Mouse (Mus musculus) limb, embryonic 15.5 days (tissue): ENCODE data around the gene Csf3r. TPM values are rescaled to one million over a fixed set of nuclear protein-coding genes. Genes with fewer than 3 reads are reported as not detected.

Experiments used
- ATAC-seq: fragments of 200-750 bp; cut with Nextera tagmentation; 2 replicates; pipeline ENCODE4 v1.8.0; 2017; ENCODE audit warnings: low read depth, moderate TSS enrichment; ENCODE audit not compliant: insufficient number of reproducible peaks, low FRiP score, low TSS enrichment
- H3K27ac ChIP-seq: fragments of 300-500 bp; sonication (generic); 2 replicates; pipeline ENCODE4 v1.5.1; 2015; ENCODE audit warnings: moderate library complexity, mild to moderate bottlenecking, inconsistent platforms
- H3K27me3 ChIP-seq: fragments of 300-500 bp; sonication (generic); 2 replicates; pipeline ENCODE4 v1.6.1; 2015; ENCODE audit warnings: inconsistent platforms
- H3K36me3 ChIP-seq: fragments of 300-500 bp; sonication (generic); 2 replicates; pipeline ENCODE4 v1.6.1; 2015; ENCODE audit warnings: inconsistent platforms
- H3K4me1 ChIP-seq: fragments of 300-500 bp; sonication (generic); 2 replicates; pipeline ENCODE4 v1.6.1; 2015; ENCODE audit warnings: inconsistent platforms
- H3K4me2 ChIP-seq: fragments of 300-500 bp; sonication (generic); 2 replicates; pipeline ENCODE4 v1.6.1; 2015; ENCODE audit warnings: mild to moderate bottlenecking, inconsistent platforms
- H3K4me3 ChIP-seq: fragments of 300-500 bp; sonication (generic); 2 replicates; pipeline ENCODE4 v1.5.1; 2015; ENCODE audit warnings: mild to moderate bottlenecking, inconsistent platforms
- H3K9ac ChIP-seq: fragments of 300-500 bp; sonication (generic); 2 replicates; pipeline ENCODE4 v1.6.1; 2015; ENCODE audit warnings: inconsistent platforms
- H3K9me3 ChIP-seq: fragments of 300-500 bp; sonication (generic); 2 replicates; pipeline ENCODE4 v1.6.1; 2016; ENCODE audit warnings: inconsistent platforms
- WGBS: fragments of 180-500 bp; shearing (Covaris S2); methylation state at CpG from one replicate; pipeline ENCODE4 v1.1.7; 2015; 5-methylcytosine and 5-hydroxymethylcytosine counted together
- polyA plus RNA-seq: library from polyadenylated mRNA; unstranded; fragments of >200 nt; fragmentation: Nextera tagmentation; extraction: Ambion mirVana; gene quantifications from 2 replicates; pipeline ENCODE4 v1.2.1, GENCODE M21; 2015

Gene Csf3r
- polyA plus RNA-seq, 1 experiment from 2014 or later, result 1.2 TPM

- Histone ChIP-seq H3K4me2 (peak overlapping the region; percentile 90), H3K9me3 (no peaks in the 10 kb centered on the region), H3K27ac (no peak overlapping the region), H3K4me1 (peaks cover 17% of the 10 kb centered on the region), H3K36me3 (peaks cover 26% of the 10 kb centered on the region), H3K9ac (peak overlapping the region; percentile 55), H3K4me3 (peak overlapping the region; percentile 76), H3K27me3 (no peaks in the 10 kb centered on the region)
- ATAC-seq, result no peak
- 42% methylated on average over 9 of the region's 9 CpGs for WGBS
These were observed 34.6 kb downstream of the Csf3r start for GRCm38 (mm10) chr4:126058997-126059362.

GRCm38 (mm10) chr4:126062856-126063255 is 38.5 kb downstream of the Csf3r start:
- Histone ChIP-seq H3K4me1 (peaks cover 9% of the 10 kb centered on the region), H3K4me2 (no peak overlapping the region), H3K36me3 (no peaks in the 10 kb centered on the region), H3K4me3 (no peak overlapping the region), H3K9ac (no peak overlapping the region), H3K27ac (no peak overlapping the region), H3K27me3 (no peaks in the 10 kb centered on the region), H3K9me3 (no peaks in the 10 kb centered on the region)
- ATAC-seq, result no peak
- WGBS, result 36% methylated on average over 1 of the region's 1 CpGs

GRCm38 (mm10) chr4:126065241-126065640 is 40.9 kb downstream of the Csf3r start:
- Histone ChIP-seq H3K4me2 (no peak overlapping the region), H3K9me3 (no peaks in the 10 kb centered on the region), H3K27me3 (no peaks in the 10 kb centered on the region), H3K36me3 (no peaks in the 10 kb centered on the region), H3K27ac (no peak overlapping the region), H3K4me1 (no peaks in the 10 kb centered on the region), H3K9ac (no peak overlapping the region), H3K4me3 (no peak overlapping the region)
- ATAC-seq, result no peak
- 85% methylated on average over 7 of the region's 7 CpGs for WGBS

GRCm38 (mm10) chr4:126067401-126068077 is 43.2 kb downstream of the Csf3r start:
- no peaks in the 10 kb centered on the region for H3K9me3 ChIP-seq
- H3K9ac ChIP-seq, result no peak overlapping the region
- H3K27me3 ChIP-seq, result no peaks in the 10 kb centered on the region
- WGBS, result 58% methylated on average over 15 of the region's 15 CpGs
- no peak for ATAC-seq
- H3K4me2 ChIP-seq, result no peak overlapping the region
- H3K4me3 ChIP-seq, result no peak overlapping the region
- H3K36me3 ChIP-seq, result no peaks in the 10 kb centered on the region
- no peak overlapping the region for H3K27ac ChIP-seq
- H3K4me1 ChIP-seq, result no peaks in the 10 kb centered on the region

GRCm38 (mm10) chr4:126068842-126069241 is 44.5 kb downstream of the Csf3r start:
- Histone ChIP-seq H3K4me1 (no peaks in the 10 kb centered on the region), H3K4me2 (no peak overlapping the region), H3K9ac (no peak overlapping the region), H3K27me3 (no peaks in the 10 kb centered on the region), H3K36me3 (no peaks in the 10 kb centered on the region), H3K27ac (no peak overlapping the region), H3K4me3 (no peak overlapping the region), H3K9me3 (no peaks in the 10 kb centered on the region)
- ATAC-seq, result no peak
- 82% methylated on average over 6 of the region's 6 CpGs for WGBS

- no peak overlapping the region for H3K27ac ChIP-seq
- no peaks in the 10 kb centered on the region for H3K27me3 ChIP-seq
- H3K4me2 ChIP-seq, result no peak overlapping the region
- no peaks in the 10 kb centered on the region for H3K4me1 ChIP-seq
- 80% methylated on average over 6 of the region's 6 CpGs for WGBS
- H3K9me3 ChIP-seq, result no peaks in the 10 kb centered on the region
- no peak overlapping the region for H3K4me3 ChIP-seq
- H3K9ac ChIP-seq, result no peak overlapping the region
- ATAC-seq, result no peak
- no peaks in the 10 kb centered on the region for H3K36me3 ChIP-seq
These were observed 53.5 kb downstream of the Csf3r start for GRCm38 (mm10) chr4:126077833-126078232.

GRCm38 (mm10) chr4:126079266-126079665 is 54.9 kb downstream of the Csf3r start:
- Histone ChIP-seq H3K27me3 (no peaks in the 10 kb centered on the region), H3K4me1 (no peaks in the 10 kb centered on the region), H3K4me3 (no peak overlapping the region), H3K27ac (no peak overlapping the region), H3K36me3 (peaks cover 3% of the 10 kb centered on the region; the same call in 1 of the 2 replicates), H3K4me2 (no peak overlapping the region), H3K9me3 (no peaks in the 10 kb centered on the region), H3K9ac (no peak overlapping the region)
- ATAC-seq, result no peak
- 89% methylated on average over 4 of the region's 4 CpGs for WGBS

GRCm38 (mm10) chr4:126081601-126082000 is 57.3 kb downstream of the Csf3r start:
- no peak overlapping the region for H3K9ac ChIP-seq
- H3K4me2 ChIP-seq, result no peak overlapping the region
- WGBS, result 89% methylated on average over 1 of the region's 1 CpGs
- H3K36me3 ChIP-seq, result peaks cover 3% of the 10 kb centered on the region; the same call in 1 of the 2 replicates
- H3K4me1 ChIP-seq, result 0 out of 2 replicates have a peak, but pooled peaks cover 4% of the 10 kb centered on the region
- H3K27ac ChIP-seq, result no peak overlapping the region
- H3K27me3 ChIP-seq, result no peaks in the 10 kb centered on the region
- no peaks in the 10 kb centered on the region for H3K9me3 ChIP-seq
- no peak overlapping the region for H3K4me3 ChIP-seq
- ATAC-seq, result no peak

- no peaks in the 10 kb centered on the region for H3K27me3 ChIP-seq
- no peak overlapping the region for H3K4me2 ChIP-seq
- H3K4me1 ChIP-seq, result 0 out of 2 replicates have a peak, but pooled peaks cover 4% of the 10 kb centered on the region
- no peak overlapping the region for H3K9ac ChIP-seq
- H3K4me3 ChIP-seq, result no peak overlapping the region
- H3K9me3 ChIP-seq, result no peaks in the 10 kb centered on the region
- WGBS, result 90% methylated on average over 9 of the region's 9 CpGs
- no peak for ATAC-seq
- H3K36me3 ChIP-seq, result peaks cover 3% of the 10 kb centered on the region; the same call in 1 of the 2 replicates
- no peak overlapping the region for H3K27ac ChIP-seq
These were observed 58.7 kb downstream of the Csf3r start for GRCm38 (mm10) chr4:126083021-126083420.

GRCm38 (mm10) chr4:126084382-126084781 is 60.0 kb downstream of the Csf3r start:
- H3K4me2 ChIP-seq, result no peak overlapping the region
- H3K4me1 ChIP-seq, result 0 out of 2 replicates have a peak, but pooled peaks cover 4% of the 10 kb centered on the region
- 53% methylated on average over 8 of the region's 8 CpGs for WGBS
- H3K4me3 ChIP-seq, result no peak overlapping the region
- ATAC-seq, result no peak
- H3K27ac ChIP-seq, result no peak overlapping the region
- no peak overlapping the region for H3K9ac ChIP-seq
- H3K27me3 ChIP-seq, result no peaks in the 10 kb centered on the region
- peaks cover 3% of the 10 kb centered on the region; the same call in 1 of the 2 replicates for H3K36me3 ChIP-seq
- no peaks in the 10 kb centered on the region for H3K9me3 ChIP-seq

- peak; percentile 67; the same call in 1 of the 2 replicates for ATAC-seq
- Histone ChIP-seq H3K9ac (no peak overlapping the region), H3K27ac (no peak overlapping the region), H3K4me1 (0 out of 2 replicates have a peak, but pooled peaks cover 4% of the 10 kb centered on the region), H3K36me3 (peaks cover 3% of the 10 kb centered on the region; the same call in 1 of the 2 replicates), H3K4me3 (no peak overlapping the region), H3K27me3 (no peaks in the 10 kb centered on the region), H3K9me3 (no peaks in the 10 kb centered on the region), H3K4me2 (no peak overlapping the region)
- WGBS, result 26% methylated on average over 7 of the region's 7 CpGs
These were observed 61.7 kb downstream of the Csf3r start for GRCm38 (mm10) chr4:126085996-126086576.

GRCm38 (mm10) chr4:126090101-126090847 is 65.9 kb downstream of the Csf3r start:
- H3K36me3 ChIP-seq, result no peaks in the 10 kb centered on the region
- ATAC-seq, result no peak
- H3K4me3 ChIP-seq, result no peak overlapping the region
- no peaks in the 10 kb centered on the region for H3K27me3 ChIP-seq
- H3K4me1 ChIP-seq, result 0 out of 2 replicates have a peak, but pooled peaks cover 4% of the 10 kb centered on the region
- H3K4me2 ChIP-seq, result no peak overlapping the region
- no peak overlapping the region for H3K27ac ChIP-seq
- no peaks in the 10 kb centered on the region for H3K9me3 ChIP-seq
- 60% methylated on average over 7 of the region's 7 CpGs for WGBS
- no peak overlapping the region for H3K9ac ChIP-seq
